Mouse (Mus musculus): ENCODE data around the gene Magea10. TPM values are rescaled to one million over a fixed set of nuclear protein-coding genes. Genes with fewer than 3 reads are reported as not detected.

The Magea10 gene
- polyA plus RNA-seq (2014; fragmentation: Illumina TruSeq; extraction: RNeasy Lipid Tissue Mini Kit (QIAGEN cat#74804); ENCODE audit: low read depth, low replicate concordance) = not detected

GRCm38 (mm10) chrX:72386758-72387157 is at the start of gene Magea10:
Magea10 (minus strand) TSS chrX:72386858.

Other genes starting within 250 kb of the Magea10 start
- not detected for gene Magea4, start 164.8 kb downstream of the Magea10 start, polyA plus RNA-seq (2014; fragmentation: Illumina TruSeq; extraction: RNeasy Lipid Tissue Mini Kit (QIAGEN cat#74804); ENCODE audit: low read depth, low replicate concordance)
- gene Gabre, start 112.1 kb downstream of the Magea10 start, polyA plus RNA-seq (2014; fragmentation: Illumina TruSeq; extraction: RNeasy Lipid Tissue Mini Kit (QIAGEN cat#74804); ENCODE audit: low read depth, low replicate concordance) = not detected